Mouse (Mus musculus) kidney, postnatal 36 days (tissue): ENCODE measurements at regions not wholly inside any gene's neighbourhood (a gene's known extent, or its start where the extent isn't known, plus 50 kb on each side); places are given as distances from the start of the nearest gene placed in this dataset.
A peak's percentile ranks its signal among the peaks of the same experiment; 100 is the strongest.

Experiments
- DNase-seq, 2 experiments: peaks; one replicate each; pipeline ENCODE4 v3.0.0; 2021 to 2022; ENCODE audit warnings: mixed read lengths in 2 of 2

GRCm38 (mm10) chr2:94983484-94983883 lies 545.5 kb upstream of the Api5 start:
- no peak for DNase-seq

GRCm38 (mm10) chr2:94963520-94963919 lies 525.6 kb upstream of the Api5 start:
- DNase-seq: no peak

DNA sequence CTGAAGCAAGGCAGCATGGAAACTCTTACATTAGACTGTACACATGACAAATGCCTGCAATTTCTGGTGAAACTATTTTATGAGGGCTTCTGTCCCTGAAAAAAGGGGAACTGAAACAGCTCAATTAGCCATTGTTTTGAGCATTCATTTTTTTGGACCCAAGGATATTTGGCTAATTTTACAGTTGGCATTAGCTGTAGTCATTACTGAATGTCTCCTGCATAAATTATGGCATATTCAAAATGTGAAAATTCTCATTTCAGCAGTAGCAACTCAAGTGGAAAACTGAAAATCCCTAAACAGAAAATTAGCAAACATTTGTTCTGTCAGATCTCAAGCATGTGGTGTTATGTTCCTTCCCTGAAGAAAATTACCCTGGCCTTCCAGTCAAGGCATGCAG lies 507.7 kb upstream of the Api5 start:
- DNase-seq: no peak

GRCm38 (mm10) chr2:94932115-94932514 lies 494.2 kb upstream of the Api5 start:
- DNase-seq: no peak

- peak; percentile 7 to 43 for DNase-seq
These were observed 481.4 kb upstream of the Api5 start for GRCm38 (mm10) chr2:94919361-94919760.

- DNase-seq: no peak
These were observed 480.1 kb upstream of the Api5 start for GRCm38 (mm10) chr2:94918062-94918461.

DNA sequence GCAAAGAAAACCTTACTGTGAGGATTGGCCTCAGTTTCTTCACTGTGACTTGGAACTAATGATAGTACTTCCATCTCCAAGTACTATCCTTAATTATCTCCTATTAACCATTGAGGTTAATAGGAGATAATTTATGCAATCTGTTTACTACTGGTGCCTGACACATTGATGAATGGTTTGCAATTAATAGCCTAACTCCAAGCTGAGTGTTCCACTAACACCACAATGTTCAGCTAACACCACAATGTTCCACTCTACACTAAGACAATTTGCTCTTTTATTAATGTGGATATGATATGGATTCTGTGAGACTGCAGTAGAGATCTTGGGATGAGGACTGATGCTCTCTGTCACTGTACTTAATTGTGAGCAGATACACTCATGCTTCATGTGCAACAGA lies 463.6 kb upstream of the Api5 start:
- DNase-seq: no peak
